ENCODE assay signal across 8 mouse cellular contexts in the genomic region with DNA sequence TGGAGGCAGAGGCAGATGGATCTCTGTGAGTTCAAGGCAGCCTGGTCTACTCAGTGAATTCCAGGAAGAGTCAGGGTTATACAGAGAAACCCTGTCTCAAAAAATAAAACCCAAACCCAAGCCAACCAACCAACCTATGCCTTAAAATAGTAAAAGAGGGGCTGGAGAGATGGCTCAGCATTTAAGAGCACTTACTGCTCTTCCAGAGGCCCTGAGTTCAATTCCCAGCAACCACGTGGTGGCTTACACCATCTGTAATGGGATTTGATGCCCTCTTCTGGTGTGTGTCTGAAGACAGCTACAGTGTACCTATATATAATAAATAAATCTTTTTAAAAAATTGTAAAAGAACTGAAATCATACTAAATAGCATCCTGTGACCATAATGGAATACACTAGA. TPM values are rescaled to one million over a fixed set of nuclear protein-coding genes. Genes with fewer than 3 reads are reported as not detected.
A peak's percentile ranks its signal among the peaks of the same experiment; 100 is the strongest.
DNase-seq lines count a peak whose midpoint lies in the region; TF ChIP-seq lines count a peak whose summit lies in the region.
"Not testable (repeated sequence)": the region's sequence is repeated elsewhere in the genome, so short reads cannot be mapped to it uniquely, and the experiment has no call there.

No protein-coding gene starts in this region.

- WGBS in heart, embryonic 10.5 days: 66% methylated on average over 1 of the region's 1 CpGs

- not testable (repeated sequence) for H3K4me3 ChIP-seq in gastrocnemius, adult 2 months; heart, embryonic 10.5 days

- intact Hi-C loops in gastrocnemius, adult 2 months (cut with DNase I): not testable (repeated sequence)
- intact Hi-C loops in left cerebral cortex, postnatal 14 days (cut with DNase I): loop anchor here (2.0 kb wide), 1 partner anchor 19 kb away; no protein-coding TSS in a partner anchor

- not testable (repeated sequence) for H3K27me3 ChIP-seq in heart, embryonic 10.5 days (ENCODE audit: insufficient read depth, poor library complexity, severe bottlenecking)

- H3K36me3 ChIP-seq in heart, embryonic 10.5 days: not testable (repeated sequence)

- peak; percentile 49 for DNase-seq in adrenal gland, postnatal 10 days
- peak; percentile 46 for DNase-seq in gastrocnemius, adult 2 months
- peak; percentile 58 for DNase-seq in heart, embryonic 10.5 days (ENCODE audit: low spot score)
- peak; percentile 54 to 71 for DNase-seq in kidney, postnatal 25 days
- peak; percentile 48 to 56 for DNase-seq in left cerebral cortex, postnatal 14 days (ENCODE audit: low spot score in 2 of 2)
- DNase-seq in ovary, postnatal 10 days (ENCODE audit: low spot score): peak; percentile 65
- DNase-seq in spleen, postnatal 4 days (ENCODE audit: low spot score in 2 of 2): peak; percentile 72 to 92
- peak; percentile 63 for DNase-seq in urinary bladder, postnatal 14 days (ENCODE audit: low spot score)

- not testable (repeated sequence) for TF ChIP-seq CTCF in gastrocnemius, adult 2 months (IDR thresholded peaks at IDR 0.05)

- not testable (repeated sequence) for H3K4me1 ChIP-seq in heart, embryonic 10.5 days

- H3K27ac ChIP-seq in gastrocnemius, adult 2 months; heart, embryonic 10.5 days: not testable (repeated sequence)

- H3K9me3 ChIP-seq in heart, embryonic 10.5 days: peaks cover 14% of the 10 kb centered on the region

RNA-seq across cellular contexts. Expression of gene Sfi1, which starts 21.3 kb away (rescaled TPM):
- 10 to 100 TPM; 30.0 to 62.1 TPM for total RNA-seq in adrenal gland, postnatal 10 days (2021)
- total RNA-seq in gastrocnemius, adult 2 months (2021): 10 to 100 TPM; 15.3 to 15.6 TPM
- polyA plus RNA-seq in heart, embryonic 10.5 days (2016; fragmentation: Nextera tagmentation; extraction: Ambion mirVana): 10.3 and 11.7 TPM in 2 replicates
- 10 to 100 TPM; 43.2 to 49.5 TPM for total RNA-seq in left cerebral cortex, postnatal 14 days (2021)

RNA-seq across cellular contexts. Expression of gene Eif4enif1, which starts 30.3 kb away (rescaled TPM):
- 10 to 100 TPM; 56.2 to 57.8 TPM for total RNA-seq in adrenal gland, postnatal 10 days (2021)
- total RNA-seq in gastrocnemius, adult 2 months (2021): 10 to 100 TPM; 29.9 to 34.5 TPM
- polyA plus RNA-seq in heart, embryonic 10.5 days (2016; fragmentation: Nextera tagmentation; extraction: Ambion mirVana): 42.4 and 51.0 TPM in 2 replicates
- 10 to 100 TPM; 59.0 to 67.2 TPM for total RNA-seq in left cerebral cortex, postnatal 14 days (2021)
